Mouse (Mus musculus) bone marrow macrophage, adult 2 months (primary cell): ENCODE data around the gene Mill2.

Source experiments
- CTCF ChIP-seq: IDR thresholded peaks from 2 replicates; pipeline ENCODE4 v1.5.1; 2012; ENCODE audit warnings: low read depth, mild to moderate bottlenecking, low read length, moderate library complexity
- POLR2A ChIP-seq: IDR thresholded peaks from 2 replicates; pipeline ENCODE4 v1.6.1; 2012; ENCODE audit warnings: mild to moderate bottlenecking, low read depth, low read length, borderline replicate concordance

GRCm38 (mm10) chr7:18883991-18884744 lies 44.4 kb downstream of the Mill2 start:
- no peak for TF ChIP-seq CTCF
- TF ChIP-seq POLR2A: no peak
